Mouse (Mus musculus) embryonic facial prominence, embryonic 10.5 days (tissue): Measurements from ENCODE around the gene Fancc. TPM values are rescaled to one million over a fixed set of nuclear protein-coding genes. Genes with fewer than 3 reads are reported as not detected.
"Not testable (repeated sequence)": the region's sequence is repeated elsewhere in the genome, so short reads cannot be mapped to it uniquely, and the experiment has no call there.

ENCODE experiments used
- DNase-seq: peaks from one replicate; pipeline ENCODE4 v3.0.0-alpha.2; 2017; ENCODE audit warnings: low spot score
- H3K27ac ChIP-seq: fragments of 300-500 bp; sonication (generic); replicated peaks from 2 replicates; pipeline ENCODE4 v1.5.1; 2016; ENCODE audit warnings: mild to moderate bottlenecking
- H3K27me3 ChIP-seq: fragments of 300-500 bp; sonication (generic); replicated peaks from 2 replicates; pipeline ENCODE4 v1.6.1; 2016; ENCODE audit warnings: low read depth, mild to moderate bottlenecking; ENCODE audit not compliant: poor library complexity, severe bottlenecking
- H3K36me3 ChIP-seq: fragments of 300-500 bp; sonication (generic); replicated peaks from 2 replicates; pipeline ENCODE4 v1.6.1; 2016; ENCODE audit warnings: mild to moderate bottlenecking, moderate library complexity
- H3K4me1 ChIP-seq: fragments of 300-500 bp; sonication (generic); 2 replicates; pipeline ENCODE4 v1.6.1; 2016
- H3K4me3 ChIP-seq: fragments of 300-500 bp; sonication (generic); 2 replicates; pipeline ENCODE4 v1.5.1; 2016; ENCODE audit warnings: mild to moderate bottlenecking, moderate library complexity
- H3K9me3 ChIP-seq: fragments of 300-500 bp; sonication (generic); 2 replicates; pipeline ENCODE4 v1.6.1; 2016; ENCODE audit warnings: mild to moderate bottlenecking
- WGBS: fragments of 180-500 bp; shearing (Covaris S2); methylation state at CpG from one replicate; pipeline ENCODE4 v1.1.7; 2016; 5-methylcytosine and 5-hydroxymethylcytosine counted together
- polyA plus RNA-seq: library from polyadenylated mRNA; unstranded; fragments of >200 nt; fragmentation: Nextera tagmentation; extraction: Ambion mirVana; gene quantifications from 2 replicates; pipeline ENCODE4 v1.2.1, GENCODE M21; 2016

The Fancc gene
- polyA plus RNA-seq, 1 experiment from 2014 or later = 25.3 TPM

GRCm38 (mm10) chr13:63431030-63431856 is 65.8 kb downstream of the Fancc start:
- no peaks in the 10 kb centered on the region for H3K9me3 ChIP-seq
- DNase-seq = peak; percentile 99
- WGBS = under 1% methylated on average over 81 of the region's 82 CpGs
- no peaks in the 10 kb centered on the region for H3K27me3 ChIP-seq
- no peaks in the 10 kb centered on the region for H3K36me3 ChIP-seq
- H3K27ac ChIP-seq = peak overlapping the region; percentile 96
- peak overlapping the region; percentile 68 for H3K4me3 ChIP-seq
- H3K4me1 ChIP-seq = peaks cover 10% of the 10 kb centered on the region

DNA sequence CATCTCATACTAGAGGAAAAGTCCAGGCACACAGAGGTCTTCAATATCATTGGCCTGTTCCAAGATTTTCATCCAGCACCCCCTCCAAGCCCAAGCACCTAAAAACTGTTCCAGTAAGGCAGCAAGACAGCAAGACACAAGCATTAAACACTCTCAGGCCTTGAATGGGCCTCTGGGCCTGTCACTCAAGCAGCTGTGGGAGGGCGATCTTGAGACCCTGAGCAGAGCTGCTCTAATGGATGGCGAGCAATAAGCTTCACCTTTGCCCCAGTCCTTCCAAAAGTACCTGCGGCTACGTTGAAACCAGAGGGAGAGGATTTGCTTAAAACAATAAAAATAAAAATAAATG is 66.4 kb downstream of the Fancc start:
- DNase-seq = no peak
- peaks cover 10% of the 10 kb centered on the region for H3K4me1 ChIP-seq
- H3K36me3 ChIP-seq = no peaks in the 10 kb centered on the region
- H3K4me3 ChIP-seq = peak overlapping the region; percentile 68
- H3K27me3 ChIP-seq = no peaks in the 10 kb centered on the region
- under 1% methylated on average over 4 of the region's 4 CpGs for WGBS
- no peaks in the 10 kb centered on the region for H3K9me3 ChIP-seq
- H3K27ac ChIP-seq = peak overlapping the region; percentile 96

- H3K9me3 ChIP-seq = no peaks in the 10 kb centered on the region
- H3K27ac ChIP-seq = peak overlapping the region; percentile 96; the same call in 1 of the 2 replicates
- no peaks in the 10 kb centered on the region for H3K36me3 ChIP-seq
- WGBS = 76% methylated on average over 9 of the region's 9 CpGs
- peak overlapping the region; percentile 68 for H3K4me3 ChIP-seq
- H3K4me1 ChIP-seq = peaks cover 10% of the 10 kb centered on the region
- H3K27me3 ChIP-seq = no peaks in the 10 kb centered on the region
- DNase-seq = no peak
These were observed 66.9 kb downstream of the Fancc start for GRCm38 (mm10) chr13:63430206-63430605.

DNA sequence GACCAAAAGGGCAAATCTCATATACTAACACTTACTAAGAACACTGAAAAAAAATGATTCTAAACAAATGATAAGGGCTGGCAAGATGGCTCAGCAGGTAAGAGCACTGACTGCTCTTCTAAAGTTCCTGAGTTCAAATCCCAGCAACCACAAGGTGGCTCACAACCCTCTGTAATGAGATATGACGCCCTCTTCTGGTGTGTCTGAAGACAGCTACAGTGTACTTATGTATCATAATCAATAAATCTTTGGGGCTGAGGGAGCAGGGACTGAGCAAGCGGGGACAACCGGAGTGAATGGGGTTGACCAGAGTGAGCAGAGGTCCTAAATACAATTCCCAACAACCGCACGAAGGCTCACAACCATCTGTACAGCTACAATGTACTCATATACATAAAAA is 68.9 kb downstream of the Fancc start:
- 93% methylated on average over 5 of the region's 5 CpGs for WGBS
- H3K27me3 ChIP-seq, H3K4me1 ChIP-seq, DNase-seq, H3K27ac ChIP-seq, H3K36me3 ChIP-seq, H3K9me3 ChIP-seq, H3K4me3 ChIP-seq: not testable (repeated sequence)

- WGBS = 97% methylated on average over 2 of the region's 2 CpGs
- no peaks in the 10 kb centered on the region for H3K27me3 ChIP-seq
- H3K36me3 ChIP-seq = no peaks in the 10 kb centered on the region
- H3K4me3 ChIP-seq = no peak overlapping the region
- H3K4me1 ChIP-seq = peaks cover 4% of the 10 kb centered on the region; the same call in 1 of the 2 replicates
- no peak for DNase-seq
- H3K27ac ChIP-seq = no peak overlapping the region
- H3K9me3 ChIP-seq = no peaks in the 10 kb centered on the region
These were observed 74.0 kb downstream of the Fancc start for GRCm38 (mm10) chr13:63423060-63423459.

DNA sequence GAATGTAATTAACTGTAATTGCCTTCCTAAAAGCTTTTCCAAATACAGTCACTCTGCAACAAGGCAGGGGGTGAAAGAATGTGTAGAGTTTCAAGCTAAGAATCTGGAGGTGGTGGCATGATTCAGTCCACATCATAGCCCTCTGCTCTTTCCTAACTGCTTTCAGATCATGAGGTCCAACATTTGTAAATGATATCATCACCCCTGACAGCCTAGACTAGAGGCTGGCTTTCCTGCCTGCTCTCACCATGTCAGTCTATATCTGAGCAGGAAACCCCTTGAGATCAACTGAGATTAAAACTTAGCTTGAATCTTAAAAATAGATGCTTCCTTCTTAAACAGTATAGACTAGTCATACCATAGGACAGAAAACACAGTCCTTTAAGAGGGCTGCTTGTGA is 75.9 kb downstream of the Fancc start:
- no peak overlapping the region for H3K4me3 ChIP-seq
- H3K36me3 ChIP-seq = no peaks in the 10 kb centered on the region
- no peaks in the 10 kb centered on the region for H3K27me3 ChIP-seq
- DNase-seq = no peak
- peaks cover 4% of the 10 kb centered on the region; the same call in 1 of the 2 replicates for H3K4me1 ChIP-seq
- H3K27ac ChIP-seq = no peak overlapping the region
- no peaks in the 10 kb centered on the region for H3K9me3 ChIP-seq

- no peak for DNase-seq
- no peak overlapping the region for H3K27ac ChIP-seq
- no peaks in the 10 kb centered on the region for H3K27me3 ChIP-seq
- no peaks in the 10 kb centered on the region for H3K9me3 ChIP-seq
- 83% methylated on average over 2 of the region's 2 CpGs for WGBS
- H3K4me1 ChIP-seq = peaks cover 4% of the 10 kb centered on the region; the same call in 1 of the 2 replicates
- no peaks in the 10 kb centered on the region for H3K36me3 ChIP-seq
- no peak overlapping the region for H3K4me3 ChIP-seq
These were observed 78.9 kb downstream of the Fancc start for GRCm38 (mm10) chr13:63418148-63418547.

GRCm38 (mm10) chr13:63416824-63417223 is 80.3 kb downstream of the Fancc start:
- H3K27ac ChIP-seq = no peak overlapping the region
- H3K4me1 ChIP-seq = peaks cover 4% of the 10 kb centered on the region; the same call in 1 of the 2 replicates
- no peaks in the 10 kb centered on the region for H3K27me3 ChIP-seq
- no peak overlapping the region for H3K4me3 ChIP-seq
- no peaks in the 10 kb centered on the region for H3K36me3 ChIP-seq
- no peak for DNase-seq
- H3K9me3 ChIP-seq = no peaks in the 10 kb centered on the region
- WGBS = 62% methylated on average over 3 of the region's 3 CpGs

DNA sequence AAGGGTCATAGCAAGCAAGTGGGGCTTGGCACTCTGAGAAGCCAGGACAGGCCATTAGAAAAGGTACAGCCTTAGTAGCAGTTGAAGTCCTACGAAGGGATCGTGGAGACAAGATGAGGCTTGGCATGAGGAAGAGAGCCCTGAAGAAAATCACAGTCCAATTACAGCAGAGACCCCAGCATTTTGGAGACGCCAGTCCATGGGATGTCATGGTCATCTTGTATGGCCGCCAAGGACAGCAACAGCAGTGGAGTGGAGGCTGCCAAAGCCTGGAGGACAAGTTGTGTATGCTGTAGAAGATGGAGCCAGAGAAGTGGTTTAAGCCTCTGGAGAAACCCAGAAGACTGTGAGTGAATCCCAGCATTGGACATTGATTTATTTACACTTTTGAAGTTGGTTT is 84.4 kb downstream of the Fancc start:
- DNase-seq = no peak
- WGBS = 93% methylated on average over 4 of the region's 4 CpGs
- Histone ChIP-seq H3K27ac (no peak overlapping the region), H3K9me3 (no peaks in the 10 kb centered on the region), H3K27me3 (no peaks in the 10 kb centered on the region), H3K4me1 (peaks cover 6% of the 10 kb centered on the region), H3K4me3 (no peak overlapping the region), H3K36me3 (no peaks in the 10 kb centered on the region)

- Histone ChIP-seq H3K27ac (no peak overlapping the region), H3K36me3 (no peaks in the 10 kb centered on the region), H3K4me1 (peaks cover 12% of the 10 kb centered on the region), H3K4me3 (no peak overlapping the region), H3K9me3 (no peaks in the 10 kb centered on the region), H3K27me3 (no peaks in the 10 kb centered on the region)
- DNase-seq = no peak
- WGBS = 69% methylated on average over 4 of the region's 4 CpGs
These were observed 85.6 kb downstream of the Fancc start for GRCm38 (mm10) chr13:63411310-63412022.

DNA sequence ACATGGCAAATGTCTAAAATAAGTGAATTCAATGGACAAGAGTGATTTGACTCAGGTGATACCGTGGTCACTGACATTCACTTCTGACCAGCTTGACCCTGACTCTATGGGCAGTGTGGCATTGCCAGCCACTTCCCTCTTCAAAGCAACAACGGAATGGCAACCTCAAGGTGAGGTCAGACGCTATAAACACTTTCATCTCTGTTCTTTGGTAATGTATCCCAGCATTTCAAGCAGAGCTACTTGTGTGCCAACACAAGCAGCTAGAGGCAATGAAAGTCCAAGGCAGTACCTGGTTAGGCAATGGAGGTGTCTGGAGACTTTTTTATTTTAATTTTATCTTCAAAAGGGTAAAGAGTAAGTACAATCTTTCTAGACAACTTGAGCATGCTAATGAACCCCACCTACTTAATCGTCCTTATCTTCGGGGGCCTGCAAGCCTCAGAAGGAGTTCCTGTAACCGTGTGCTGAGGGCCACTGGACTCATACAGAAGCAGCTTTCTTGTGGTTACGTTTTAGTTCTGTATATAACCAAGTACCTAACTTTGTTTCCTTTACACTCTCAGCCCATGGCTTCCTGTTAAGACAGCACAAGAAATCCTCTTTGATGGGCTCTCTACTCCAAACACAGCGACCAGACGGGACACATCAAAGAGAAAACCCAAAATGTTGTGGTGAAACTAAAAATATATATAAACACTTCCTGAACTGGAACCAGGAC is 86.3 kb downstream of the Fancc start:
- DNase-seq = no peak
- no peak overlapping the region for H3K27ac ChIP-seq
- WGBS = 84% methylated on average over 9 of the region's 9 CpGs
- no peak overlapping the region for H3K4me3 ChIP-seq
- no peaks in the 10 kb centered on the region for H3K27me3 ChIP-seq
- no peaks in the 10 kb centered on the region for H3K9me3 ChIP-seq
- no peaks in the 10 kb centered on the region for H3K36me3 ChIP-seq
- H3K4me1 ChIP-seq = peaks cover 13% of the 10 kb centered on the region

GRCm38 (mm10) chr13:63405151-63405550 is 91.9 kb downstream of the Fancc start:
- no peaks in the 10 kb centered on the region for H3K9me3 ChIP-seq
- 79% methylated on average over 4 of the region's 4 CpGs for WGBS
- no peak for DNase-seq
- H3K4me3 ChIP-seq = no peak overlapping the region
- no peak overlapping the region for H3K27ac ChIP-seq
- peaks cover 13% of the 10 kb centered on the region for H3K4me1 ChIP-seq
- H3K27me3 ChIP-seq = no peaks in the 10 kb centered on the region
- no peaks in the 10 kb centered on the region; the same call in 1 of the 2 replicates for H3K36me3 ChIP-seq
